Mouse (Mus musculus) heart, adult 8-10 months (tissue): ENCODE data around the gene Bcr. TPM values are rescaled to one million over a fixed set of nuclear protein-coding genes. Genes with fewer than 3 reads are reported as not detected.

ENCODE experiments used
- DNase-seq: peaks from one replicate; pipeline ENCODE4 v3.0.0; 2022; ENCODE audit warnings: low spot score
- total RNA-seq, 4 experiments: library from RNA; stranded (reverse); gene quantifications; 2 replicates each; pipeline ENCODE4 v1.2.4; 2022

Gene Bcr
- total RNA-seq, 4 experiments from 2014 or later: 8.0 to 13.3 (median 9.5) TPM

- no peak for DNase-seq
Measured at GRCm38 (mm10) chr10:75233489-75233888, 173.1 kb downstream of the Bcr start.

Other genes with a start within 250 kb of the Bcr start
- gene Gnaz, start 93.4 kb upstream of the Bcr start, total RNA-seq: 1 to 10 TPM in 3 of 4 experiments, under 1 TPM in 1; 0.98 to 1.7 (median 1.1) TPM
- not detected for gene Rsph14, start 28.0 kb upstream of the Bcr start, total RNA-seq
- under 1 TPM; 0.46 to 0.97 (median 0.77) TPM for gene Rab36, start 23.5 kb upstream of the Bcr start, total RNA-seq
- 10 to 100 TPM; 41.2 to 50.7 (median 45.0) TPM for gene Specc1l, start 151.5 kb downstream of the Bcr start, total RNA-seq